Mouse (Mus musculus) erythroblast, embryonic 14.5 days (primary cell): ENCODE data around the gene Yod1. TPM values are rescaled to one million over a fixed set of nuclear protein-coding genes. Genes with fewer than 3 reads are reported as not detected.

Source experiments
- H3K27me3 ChIP-seq: 2 replicates; pipeline ENCODE4 v1.6.1; 2012; ENCODE audit warnings: inconsistent platforms; ENCODE audit not compliant: control insufficient read depth
- H3K36me3 ChIP-seq: 2 replicates; pipeline ENCODE4 v1.6.1; 2012; ENCODE audit warnings: mild to moderate bottlenecking, inconsistent platforms; ENCODE audit not compliant: control insufficient read depth
- H3K4me1 ChIP-seq: 2 replicates; pipeline ENCODE4 v1.6.1; 2012; ENCODE audit warnings: inconsistent platforms; ENCODE audit not compliant: control insufficient read depth
- H3K4me3 ChIP-seq: replicated peaks from 2 replicates; pipeline ENCODE3; 2012; ENCODE audit warnings: moderate library complexity, mild to moderate bottlenecking, inconsistent platforms
- H3K9me3 ChIP-seq: 2 replicates; pipeline ENCODE4 v1.6.1; 2012; ENCODE audit warnings: low read length, inconsistent platforms, mixed read lengths; ENCODE audit not compliant: control insufficient read depth
- GATA1 ChIP-seq: IDR thresholded peaks from 2 replicates; pipeline ENCODE4 v1.6.1; 2012; ENCODE audit warnings: low read length, inconsistent platforms, mixed read lengths
- TAL1 ChIP-seq: IDR thresholded peaks from 3 replicates; pipeline ENCODE4 v1.6.1; 2012; ENCODE audit warnings: low read length, inconsistent platforms, mixed read lengths
- polyA plus RNA-seq: library from polyadenylated mRNA; stranded (reverse); fragments of >175 nt; gene quantifications from 2 replicates; pipeline ENCODE4 v1.2.3, GENCODE M21; 2012

Gene Yod1
- polyA plus RNA-seq, 1 experiment, result 0.58 TPM

DNA sequence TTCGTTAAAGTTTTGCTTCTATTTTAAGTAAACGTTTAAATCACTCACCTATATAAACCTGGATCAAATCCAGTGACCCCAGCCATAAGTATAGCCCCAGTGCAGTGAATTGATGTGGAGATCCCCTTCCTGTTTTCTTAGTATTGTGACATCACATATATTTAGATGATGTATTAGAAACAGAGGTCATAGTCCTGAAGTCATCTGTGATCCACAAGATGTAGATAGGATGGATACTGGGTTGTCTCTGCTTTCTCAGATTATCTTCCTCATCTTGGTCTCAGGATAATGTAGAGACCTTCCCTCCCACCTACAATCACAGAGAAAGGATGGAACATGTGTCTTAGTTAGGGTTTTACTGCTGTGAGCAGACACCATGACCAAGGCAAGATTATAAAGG lies 12.0 kb downstream of the Yod1 start, which contains the start of gene Pfkfb2:
TSS of gene Pfkfb2 (minus strand) at position 101 of the 400 bp plus-strand sequence.
- no peaks in the 10 kb centered on the region for H3K27me3 ChIP-seq
- H3K4me3 ChIP-seq, result no peak within 1 kb of the TSS
- peaks cover 61% of the 10 kb centered on the region for H3K4me1 ChIP-seq
- H3K9me3 ChIP-seq, result no peaks in the 10 kb centered on the region
- H3K36me3 ChIP-seq, result peaks cover 63% of the 10 kb centered on the region
- TF ChIP-seq GATA1, result no peak
- TF ChIP-seq TAL1, result no peak

DNA sequence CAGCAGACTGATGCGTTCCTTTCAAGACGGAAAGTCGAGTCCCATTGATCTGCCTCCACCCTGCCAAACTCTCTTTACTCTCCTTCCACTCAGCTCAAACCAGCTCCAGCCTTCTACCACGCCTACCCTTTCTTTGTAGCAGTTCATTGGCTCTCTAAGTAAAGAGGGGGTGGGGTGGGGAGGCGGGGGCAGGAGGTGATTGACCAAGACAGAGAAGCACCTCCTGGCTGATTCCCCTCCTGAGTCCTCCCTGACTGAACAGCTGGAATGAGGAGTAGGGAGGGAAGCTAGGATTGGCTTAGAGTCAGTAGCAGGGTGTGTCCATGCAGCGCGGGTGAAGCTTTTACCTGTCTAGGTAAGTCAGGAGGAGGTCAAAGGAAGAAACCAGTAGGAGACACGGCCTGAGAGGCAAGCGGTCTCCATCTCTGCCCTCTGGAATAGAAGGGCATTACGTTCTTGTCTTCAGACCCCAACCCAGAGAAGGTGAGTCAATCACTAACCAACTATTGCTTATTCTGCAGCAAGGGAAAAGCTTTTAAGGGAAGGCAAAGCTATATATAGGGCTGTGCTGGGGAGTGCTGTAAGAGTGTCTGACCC lies 14.7 kb downstream of the Yod1 start, which contains the start of gene AA986860:
TSS of gene AA986860 (plus strand) at position 236 of the 597 bp plus-strand sequence.
- Histone ChIP-seq H3K36me3 (peaks cover 64% of the 10 kb centered on the region), H3K4me3 (peak within 1 kb of the TSS; percentile 70), H3K4me1 (peaks cover 78% of the 10 kb centered on the region), H3K9me3 (no peaks in the 10 kb centered on the region), H3K27me3 (no peaks in the 10 kb centered on the region)
- TF ChIP-seq TAL1, result no peak
- no peak for TF ChIP-seq GATA1

- Histone ChIP-seq H3K27me3 (no peaks in the 10 kb centered on the region), H3K4me1 (peaks cover 86% of the 10 kb centered on the region), H3K9me3 (no peaks in the 10 kb centered on the region), H3K36me3 (peaks cover 68% of the 10 kb centered on the region), H3K4me3 (peak overlapping the region; percentile 70)
- TF ChIP-seq TAL1, result no peak
- TF ChIP-seq GATA1, result no peak
Measured at GRCm38 (mm10) chr1:130732706-130733658, 15.9 kb downstream of the Yod1 start.

GRCm38 (mm10) chr1:130733671-130734070 lies 16.5 kb downstream of the Yod1 start:
- Histone ChIP-seq H3K4me3 (peak overlapping the region; percentile 70), H3K9me3 (no peaks in the 10 kb centered on the region), H3K4me1 (peaks cover 93% of the 10 kb centered on the region), H3K27me3 (no peaks in the 10 kb centered on the region), H3K36me3 (peaks cover 69% of the 10 kb centered on the region)
- no peak for TF ChIP-seq GATA1
- TF ChIP-seq TAL1, result no peak

GRCm38 (mm10) chr1:130734452-130734851 lies 17.3 kb downstream of the Yod1 start:
- Histone ChIP-seq H3K27me3 (no peaks in the 10 kb centered on the region), H3K4me1 (peaks cover 98% of the 10 kb centered on the region), H3K9me3 (no peaks in the 10 kb centered on the region), H3K36me3 (peaks cover 74% of the 10 kb centered on the region), H3K4me3 (peak overlapping the region; percentile 70)
- TF ChIP-seq TAL1 (no peak), GATA1 (no peak)

- Histone ChIP-seq H3K9me3 (no peaks in the 10 kb centered on the region), H3K27me3 (no peaks in the 10 kb centered on the region), H3K4me1 (peaks cover 98% of the 10 kb centered on the region), H3K4me3 (peak overlapping the region; percentile 70), H3K36me3 (peaks cover 73% of the 10 kb centered on the region)
- TF ChIP-seq TAL1 (no peak), GATA1 (no peak)
Measured at GRCm38 (mm10) chr1:130734852-130735251, 17.7 kb downstream of the Yod1 start.

GRCm38 (mm10) chr1:130737411-130737881 lies 20.3 kb downstream of the Yod1 start:
- Histone ChIP-seq H3K36me3 (peaks cover 92% of the 10 kb centered on the region), H3K27me3 (no peaks in the 10 kb centered on the region), H3K4me1 (peaks cover 99% of the 10 kb centered on the region), H3K4me3 (peak overlapping the region; percentile 32), H3K9me3 (no peaks in the 10 kb centered on the region)
- no peak for TF ChIP-seq TAL1
- no peak for TF ChIP-seq GATA1

GRCm38 (mm10) chr1:130737916-130738315 lies 20.8 kb downstream of the Yod1 start:
- Histone ChIP-seq H3K36me3 (peaks cover 97% of the 10 kb centered on the region), H3K4me3 (peak overlapping the region; percentile 37), H3K4me1 (peaks cover 100% of the 10 kb centered on the region), H3K27me3 (no peaks in the 10 kb centered on the region), H3K9me3 (no peaks in the 10 kb centered on the region)
- no peak for TF ChIP-seq TAL1

DNA sequence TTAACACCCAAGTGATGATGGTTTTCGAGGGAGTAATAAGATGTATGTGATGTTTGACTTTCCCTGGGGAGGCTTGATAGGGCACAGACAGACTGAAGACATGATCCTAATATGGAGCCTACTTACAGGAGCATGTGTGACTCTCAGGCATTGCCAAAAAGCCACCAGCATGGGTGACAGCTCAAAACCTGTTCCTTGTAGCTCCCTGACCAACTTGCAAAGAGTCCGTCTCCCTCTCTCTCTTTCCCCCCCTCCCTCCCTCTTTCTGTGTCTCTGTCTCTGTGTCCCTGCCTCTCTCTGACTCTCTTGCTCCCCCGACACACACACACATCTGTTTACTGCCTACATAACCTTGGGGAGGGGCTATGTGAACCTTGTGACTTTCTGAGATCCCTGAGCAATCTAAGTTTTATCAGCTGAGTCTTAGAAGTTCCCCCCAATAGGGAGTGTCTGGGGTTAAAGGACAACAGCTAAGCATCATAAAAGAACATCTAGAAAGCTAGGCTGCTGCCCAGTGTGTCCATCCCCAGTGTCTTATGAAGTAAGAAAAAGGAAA lies 21.5 kb downstream of the Yod1 start:
- peak overlapping the region; percentile 37 for H3K4me3 ChIP-seq
- TF ChIP-seq TAL1, result no peak
- TF ChIP-seq GATA1, result no peak
- H3K4me1 ChIP-seq, result peaks cover 100% of the 10 kb centered on the region
- H3K27me3 ChIP-seq, result no peaks in the 10 kb centered on the region
- peaks cover 99% of the 10 kb centered on the region for H3K36me3 ChIP-seq
- H3K9me3 ChIP-seq, result no peaks in the 10 kb centered on the region
